Comparison of ENCODE assay signal across 9 mouse cellular contexts in the genomic region with DNA sequence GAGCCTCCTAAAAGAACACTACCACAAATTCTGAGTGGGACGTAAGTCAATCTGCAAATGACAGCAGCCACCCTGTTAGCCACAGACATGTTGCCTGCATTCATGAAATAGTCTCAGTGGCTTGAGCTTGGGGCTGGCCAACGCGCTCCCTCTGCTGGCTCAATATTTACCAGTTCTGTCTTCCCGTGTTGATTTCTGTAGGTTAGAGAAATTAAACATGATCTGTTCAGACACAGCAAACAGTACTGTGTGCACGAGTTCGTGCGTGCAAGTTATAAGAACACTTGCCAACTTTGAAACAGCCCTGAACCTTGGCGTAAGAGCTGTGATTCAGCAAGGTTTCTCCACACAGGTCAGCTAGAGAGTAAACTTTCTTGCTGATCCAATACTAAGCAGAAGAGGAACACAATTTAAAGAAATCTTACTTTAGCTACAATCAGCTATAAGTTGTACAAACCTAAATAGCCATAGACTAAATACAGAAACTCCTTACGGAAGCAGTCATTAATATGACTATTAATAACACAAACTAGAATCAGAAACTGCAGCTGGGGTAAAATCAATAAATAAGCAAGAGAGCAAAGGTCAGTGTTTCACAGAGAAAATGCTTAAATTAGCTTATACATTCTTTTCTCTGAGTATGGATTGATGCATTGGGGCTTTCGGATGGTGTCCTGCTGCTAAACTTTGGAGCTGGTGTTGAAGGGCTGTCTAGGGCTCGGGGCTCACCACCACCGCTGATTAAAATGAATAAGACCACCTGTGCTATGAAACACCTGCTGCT. TPM values are rescaled to one million over a fixed set of nuclear protein-coding genes. Genes with fewer than 3 reads are reported as not detected.
A peak's percentile ranks its signal among the peaks of the same experiment; 100 is the strongest.
DNase-seq lines count a peak whose midpoint lies in the region; TF ChIP-seq lines count a peak whose summit lies in the region.
"Had no signal": no experiment of that assay in that cellular context is flagged by ENCODE, and none has a peak within 500 bp of the region (broad histone marks: within the 10 kb centered on the region; RNA-seq: fewer than 3 reads in every experiment).

No protein-coding gene starts in this region.

- H3K4me3 ChIP-seq in gastrocnemius, adult 2 months, result no peak overlapping the region
- H3K4me3 ChIP-seq: midbrain, embryonic 12.5 days had no signal

- no peak overlapping the region for H3K27ac ChIP-seq in gastrocnemius, adult 2 months
- H3K27ac ChIP-seq: midbrain, embryonic 12.5 days had no signal

- intact Hi-C loops in gastrocnemius, adult 2 months (cut with DNase I), result loop anchor here (1.0 kb wide), 1 partner anchor 90 kb away; no protein-coding TSS in a partner anchor
- intact Hi-C loops in left cerebral cortex, postnatal 14 days (cut with DNase I), result no loop called here

- DNase-seq in gastrocnemius, adult 2 months, result peak; percentile 14
- DNase-seq in gastrocnemius, adult 8-10 months (ENCODE audit: low spot score in 2 of 2), result no peak
- peak; percentile 27 to 33 for DNase-seq in urinary bladder, adult 18-20 months (ENCODE audit: low spot score in 2 of 2)
- DNase-seq in urinary bladder, postnatal 10 days (ENCODE audit: low spot score), result no peak
- DNase-seq in gastrocnemius, postnatal 25 days, result peak; percentile 7
- peak; percentile 33 to 62 for DNase-seq in left cerebral cortex, postnatal 14 days (ENCODE audit: low spot score in 2 of 2)
- DNase-seq in right cerebral cortex, adult 18-20 months, result peak; percentile 25
- no peak for DNase-seq in spleen, postnatal 10 days (ENCODE audit: low spot score in 2 of 2)

- TF ChIP-seq CTCF in gastrocnemius, adult 2 months (IDR thresholded peaks at IDR 0.05), result peak; percentile 48

RNA-seq across cellular contexts. Expression of a gene that starts 31.9 kb away (rescaled TPM):
- total RNA-seq in gastrocnemius, adult 2 months (2021), result not detected
- not detected for total RNA-seq in gastrocnemius, adult 8-10 months (2022)
- total RNA-seq in gastrocnemius, postnatal 25 days (2021), result not detected
- under 1 TPM in 1 of 2 experiments, not detected in 1; 0.13 TPM for total RNA-seq in left cerebral cortex, postnatal 14 days (2021)

Comparison
In these comparisons a context has a peak if more than half of its experiments do, and no peak if none do; other contexts are left out.
1. DNase-seq: peak in gastrocnemius, adult 2 months (single experiment), urinary bladder, adult 18-20 months (2 of 2), gastrocnemius, postnatal 25 days (single experiment), left cerebral cortex, postnatal 14 days (2 of 2) and right cerebral cortex, adult 18-20 months (single experiment); none in gastrocnemius, adult 8-10 months (0 of 2), urinary bladder, postnatal 10 days (single experiment) and spleen, postnatal 10 days (0 of 2).